In genomic region chr13:21852215-21852945, GRCm38 (mm10) we compare ENCODE assay signal across 10 mouse cellular contexts. TPM values are rescaled to one million over a fixed set of nuclear protein-coding genes. Genes with fewer than 3 reads are reported as not detected.
DNase-seq lines count a peak whose midpoint lies in the region; ATAC-seq lines count a peak whose summit lies in the region.
"Had no signal": no experiment of that assay in that cellular context is flagged by ENCODE, and none has a peak within 500 bp of the region (broad histone marks: within the 10 kb centered on the region; RNA-seq: fewer than 3 reads in every experiment).

No protein-coding gene starts in this region.

- H3K4me2 ChIP-seq in kidney, embryonic 15.5 days: no peak overlapping the region
- H3K4me2 ChIP-seq: hindbrain, embryonic 14.5 days had no signal

- H3K4me3 ChIP-seq in kidney, embryonic 15.5 days (replicated peaks): no peak overlapping the region
- H3K4me3 ChIP-seq: left cerebral cortex, adult 2 months had no signal

- DNase-seq in kidney, adult 18-20 months: peak; percentile 2
- DNase-seq in Muller cell, postnatal 12 days (ENCODE audit: inconsistent ontology term): peak; percentile 16
- DNase-seq in heart, adult 18-20 months: peak; percentile 77 to 87
- DNase-seq in induced T-regulatory cell, adult 2 months (ENCODE audit: low read depth): peak; percentile 36
- DNase-seq in ovary, postnatal 10 days (ENCODE audit: low spot score): no peak
- no peak for DNase-seq in spleen, adult 18-20 months
- DNase-seq in layer of hippocampus, adult 8-10 months (ENCODE audit: low spot score in 2 of 2): no peak

- ATAC-seq in kidney, embryonic 15.5 days (replicated peaks; ENCODE audit: low FRiP score): no peak

- no peaks in the 10 kb centered on the region for H3K27me3 ChIP-seq in kidney, embryonic 15.5 days

- H3K4me1 ChIP-seq in kidney, embryonic 15.5 days: no peaks in the 10 kb centered on the region

- no peak overlapping the region for H3K27ac ChIP-seq in kidney, embryonic 15.5 days
- H3K27ac ChIP-seq: hindbrain, embryonic 14.5 days; left cerebral cortex, adult 2 months had no signal

- H3K36me3 ChIP-seq in kidney, embryonic 15.5 days: no peaks in the 10 kb centered on the region

- 49% methylated on average over 3 of the region's 3 CpGs for WGBS in kidney, embryonic 15.5 days

- no peak overlapping the region for H3K9ac ChIP-seq in kidney, embryonic 15.5 days
- H3K9ac ChIP-seq: hindbrain, embryonic 14.5 days had no signal

- H3K9me3 ChIP-seq in kidney, embryonic 15.5 days (replicated peaks): no peaks in the 10 kb centered on the region

RNA-seq across cellular contexts. Expression of gene Hist1h2br, which starts 18.8 kb away (rescaled TPM):
- polyA plus RNA-seq in kidney, embryonic 15.5 days (2015; fragmentation: Nextera tagmentation; extraction: Ambion mirVana): 19.7 and 28.8 TPM in 2 replicates
- total RNA-seq in heart, adult 18-20 months (2021): 10 to 100 TPM; 28.3 to 30.7 TPM
- 10 to 100 TPM; 26.6 to 44.1 (median 30.3) TPM for total RNA-seq in layer of hippocampus, adult 8-10 months (2022)

RNA-seq across cellular contexts. Expression of gene Hist1h2ap, which starts 19.1 kb away (rescaled TPM):
- 3,941 and 3,959 TPM in 2 replicates for polyA plus RNA-seq in kidney, embryonic 15.5 days (2015; fragmentation: Nextera tagmentation; extraction: Ambion mirVana)
- 10 to 100 TPM; 11.6 to 12.2 TPM for total RNA-seq in heart, adult 18-20 months (2021)
- total RNA-seq in layer of hippocampus, adult 8-10 months (2022): 10 to 100 TPM in 2 of 4 experiments, not detected in 2; 10.6 to 18.9 TPM

RNA-seq across cellular contexts. Expression of gene Hist1h4n, which starts 20.4 kb away (rescaled TPM):
- polyA plus RNA-seq in kidney, embryonic 15.5 days (2015; fragmentation: Nextera tagmentation; extraction: Ambion mirVana): 17.2 and 18.2 TPM in 2 replicates
- total RNA-seq in heart, adult 18-20 months (2021): 1 to 10 TPM; 4.7 to 9.4 TPM
- total RNA-seq in layer of hippocampus, adult 8-10 months (2022): 10 to 100 TPM in 3 of 4 experiments, not detected in 1; 11.4 to 41.9 (median 29.6) TPM

RNA-seq across cellular contexts. Expression of gene Hist1h4m, which starts 40.8 kb away (rescaled TPM):
- not detected in 2 replicates for polyA plus RNA-seq in kidney, embryonic 15.5 days (2015; fragmentation: Nextera tagmentation; extraction: Ambion mirVana)
- total RNA-seq in heart, adult 18-20 months (2021): 10 to 100 TPM; 41.7 to 58.7 TPM
- 100 to 1,000 TPM; 180 to 291 (median 231) TPM for total RNA-seq in layer of hippocampus, adult 8-10 months (2022)
- polyA plus RNA-seq: hindbrain, embryonic 14.5 days had no signal

RNA-seq across cellular contexts. Expression of gene Hist1h2ao, which starts 42.1 kb away (rescaled TPM):
- 1.8 and 5.5 TPM in 2 replicates for polyA plus RNA-seq in kidney, embryonic 15.5 days (2015; fragmentation: Nextera tagmentation; extraction: Ambion mirVana)
- total RNA-seq in heart, adult 18-20 months (2021): 1 to 10 TPM in 1 of 2 experiments, not detected in 1; 1.4 TPM
- 10 to 100 TPM in 3 of 4 experiments, 1 to 10 TPM in 1; 5.0 to 27.3 (median 17.8) TPM for total RNA-seq in layer of hippocampus, adult 8-10 months (2022)
- polyA plus RNA-seq: hindbrain, embryonic 14.5 days had no signal

Comparison
In these comparisons a context has a peak if more than half of its experiments do, and no peak if none do; other contexts are left out.
1. DNase-seq: peak in kidney, adult 18-20 months (single experiment), Muller cell, postnatal 12 days (single experiment), heart, adult 18-20 months (2 of 2) and induced T-regulatory cell, adult 2 months (single experiment); none in ovary, postnatal 10 days (single experiment), spleen, adult 18-20 months (0 of 2) and layer of hippocampus, adult 8-10 months (0 of 2).